Mouse (Mus musculus) heart, postnatal 0 days (tissue): ENCODE data around the gene Pkd1l3. TPM values are rescaled to one million over a fixed set of nuclear protein-coding genes. Genes with fewer than 3 reads are reported as not detected.

Experiments
- ATAC-seq: fragments of 200-750 bp; cut with Nextera tagmentation; 2 replicates; pipeline ENCODE4 v1.8.0; 2017; ENCODE audit warnings: low read depth, moderate number of reproducible peaks, moderate library complexity; ENCODE audit not compliant: insufficient read depth
- DNase-seq: peaks from one replicate; pipeline ENCODE4 v3.0.0-alpha.2; 2016; ENCODE audit warnings: low spot score
- H3K27ac ChIP-seq: fragments of 300-500 bp; sonication (generic); 2 replicates; pipeline ENCODE4 v1.5.1; 2014; ENCODE audit warnings: low read depth, mild to moderate bottlenecking
- H3K27me3 ChIP-seq: fragments of 300-500 bp; sonication (generic); 2 replicates; pipeline ENCODE4 v1.6.1; 2014; ENCODE audit warnings: low read length, mixed read lengths; ENCODE audit not compliant: control insufficient read depth, insufficient read depth
- H3K36me3 ChIP-seq: fragments of 300-500 bp; sonication (generic); replicated peaks from 2 replicates; pipeline ENCODE4 v1.6.1; 2014; ENCODE audit warnings: low read length, mixed read lengths; ENCODE audit not compliant: control insufficient read depth, insufficient read depth
- H3K4me1 ChIP-seq: fragments of 300-500 bp; sonication (generic); 2 replicates; pipeline ENCODE4 v1.6.1; 2014; ENCODE audit warnings: antibody characterized with exemption; ENCODE audit not compliant: control insufficient read depth, insufficient read depth
- H3K4me2 ChIP-seq: fragments of 300-500 bp; sonication (generic); 2 replicates; pipeline ENCODE4 v1.6.1; 2014; ENCODE audit warnings: low read depth, mild to moderate bottlenecking, low read length, moderate library complexity
- H3K4me3 ChIP-seq: fragments of 300-500 bp; sonication (generic); 2 replicates; pipeline ENCODE4 v1.5.1; 2014; ENCODE audit warnings: low read depth, low read length
- H3K9ac ChIP-seq: fragments of 300-500 bp; sonication (generic); replicated peaks from 2 replicates; pipeline ENCODE4 v1.6.1; 2014; ENCODE audit warnings: low read depth, low read length, mixed read lengths
- H3K9me3 ChIP-seq: fragments of 300-500 bp; sonication (generic); replicated peaks from 2 replicates; pipeline ENCODE4 v1.6.1; 2016; ENCODE audit warnings: low read length; ENCODE audit not compliant: control insufficient read depth
- CTCF ChIP-seq: IDR thresholded peaks from 2 replicates; pipeline ENCODE4 v1.5.1; 2016; ENCODE audit warnings: antibody characterized with exemption, control low read depth, low read depth
- EP300 ChIP-seq: IDR thresholded peaks from 2 replicates; pipeline ENCODE4 v1.6.1; 2016; ENCODE audit warnings: antibody characterized with exemption, low read depth
- WGBS: fragments of 180-500 bp; shearing (Covaris S2); extraction: QIAGEN DNeasy Blood & Tissue Kit; methylation state at CpG from one replicate; pipeline ENCODE4 v1.1.7; 2014; 5-methylcytosine and 5-hydroxymethylcytosine counted together
- polyA plus RNA-seq: library from polyadenylated mRNA; unstranded; fragments of >200 nt; fragmentation: Nextera tagmentation; extraction: Ambion mirVana; gene quantifications from 2 replicates; pipeline ENCODE4 v1.2.1, GENCODE M21; 2015
- total RNA-seq: library from RNA; depleted of rRNA; stranded (reverse); fragments of >200 nt; gene quantifications from 2 replicates; pipeline ENCODE4 v1.2.3, GENCODE M21; 2014; ENCODE audit warnings: low replicate concordance

Pkd1l3 gene
- total and polyA plus RNA-seq, 2 experiments from 2014 or later, result 0.01 to 0.15 TPM

- H3K4me3 ChIP-seq, result peak overlapping the region; percentile 95
- peaks cover 23% of the 10 kb centered on the region for H3K4me1 ChIP-seq
- H3K9ac ChIP-seq, result peak overlapping the region; percentile 92
- peak overlapping the region; percentile 83 for H3K4me2 ChIP-seq
- H3K27ac ChIP-seq, result peak overlapping the region; percentile 83
- DNase-seq (no peak), ATAC-seq (peak; percentile 59)
- H3K27me3 ChIP-seq, result no peaks in the 10 kb centered on the region
- H3K36me3 ChIP-seq, result no peaks in the 10 kb centered on the region
- under 1% methylated on average over 38 of the region's 38 CpGs for WGBS
- H3K9me3 ChIP-seq, result no peaks in the 10 kb centered on the region
- no peak for TF ChIP-seq CTCF
- no peak for TF ChIP-seq EP300
Observed at GRCm38 (mm10) chr8:109692443-109693145, 78.3 kb downstream of the Pkd1l3 start.

- H3K4me1 ChIP-seq, result peaks cover 23% of the 10 kb centered on the region
- 0% methylated on average over 52 of the region's 57 CpGs for WGBS
Observed at GRCm38 (mm10) chr8:109693146-109693900, 79.0 kb downstream of the Pkd1l3 start, which contains the start of gene Ist1. Ist1 (minus strand) TSS chr8:109693260.

GRCm38 (mm10) chr8:109694154-109694553 lies 79.8 kb downstream of the Pkd1l3 start:
- no peak for ATAC-seq
- no peak overlapping the region for H3K27ac ChIP-seq
- H3K4me3 ChIP-seq, result no peak overlapping the region
- no peak for TF ChIP-seq CTCF
- TF ChIP-seq EP300, result no peak
- peaks cover 23% of the 10 kb centered on the region for H3K4me1 ChIP-seq
- no peaks in the 10 kb centered on the region for H3K36me3 ChIP-seq
- 66% methylated on average over 6 of the region's 6 CpGs for WGBS
- H3K9ac ChIP-seq, result no peak overlapping the region
- DNase-seq, result no peak
- no peaks in the 10 kb centered on the region for H3K27me3 ChIP-seq
- peak overlapping the region; percentile 87 for H3K4me2 ChIP-seq
- H3K9me3 ChIP-seq, result no peaks in the 10 kb centered on the region

More at GRCm38 (mm10) chr8:109693146-109693900, 79.0 kb downstream of the Pkd1l3 start, which contains the start of gene Ist1:
- H3K4me2 ChIP-seq, result peak within 1 kb of the TSS; percentile 87
- peak; percentile 96 for DNase-seq
- TF ChIP-seq EP300, result peak; percentile 87; the same call in 1 of the 2 replicates
- TF ChIP-seq CTCF, result no peak
- ATAC-seq, result peak; percentile 99
- H3K9me3 ChIP-seq, result no peaks in the 10 kb centered on the region
- H3K36me3 ChIP-seq, result no peaks in the 10 kb centered on the region
- H3K4me3 ChIP-seq, result peak within 1 kb of the TSS; percentile 95
- peak within 1 kb of the TSS; percentile 83 for H3K27ac ChIP-seq
- no peaks in the 10 kb centered on the region for H3K27me3 ChIP-seq
- peak within 1 kb of the TSS; percentile 92 for H3K9ac ChIP-seq

- H3K36me3 ChIP-seq, result no peaks in the 10 kb centered on the region
- DNase-seq, result no peak
- 68% methylated on average over 1 of the region's 1 CpGs for WGBS
- H3K27ac ChIP-seq, result no peak overlapping the region
- no peak for ATAC-seq
- H3K4me2 ChIP-seq, result no peak overlapping the region
- peaks cover 8% of the 10 kb centered on the region; the same call in 1 of the 2 replicates for H3K4me1 ChIP-seq
- TF ChIP-seq EP300 (no peak), CTCF (no peak)
- no peak overlapping the region for H3K4me3 ChIP-seq
- H3K9ac ChIP-seq, result no peak overlapping the region
- H3K9me3 ChIP-seq, result no peaks in the 10 kb centered on the region
- H3K27me3 ChIP-seq, result no peaks in the 10 kb centered on the region
Observed at GRCm38 (mm10) chr8:109697754-109698153, 83.4 kb downstream of the Pkd1l3 start.

GRCm38 (mm10) chr8:109698477-109698876 lies 84.2 kb downstream of the Pkd1l3 start:
- DNase-seq (no peak), ATAC-seq (no peak)
- Histone ChIP-seq H3K4me2 (no peak overlapping the region), H3K4me1 (peaks cover 8% of the 10 kb centered on the region; the same call in 1 of the 2 replicates), H3K27me3 (no peaks in the 10 kb centered on the region), H3K27ac (no peak overlapping the region), H3K36me3 (no peaks in the 10 kb centered on the region), H3K9me3 (no peaks in the 10 kb centered on the region), H3K4me3 (no peak overlapping the region), H3K9ac (no peak overlapping the region)
- WGBS, result 64% methylated on average over 3 of the region's 3 CpGs
- TF ChIP-seq CTCF, result no peak
- no peak for TF ChIP-seq EP300
